Mouse (Mus musculus): Measurements from ENCODE around the gene Acox1. TPM values are rescaled to one million over a fixed set of nuclear protein-coding genes. Genes with fewer than 3 reads are reported as not detected.

Gene Acox1
- total and polyA plus RNA-seq, 3 experiments, result 17.1 to 21.0 (median 20.4) TPM

DNA sequence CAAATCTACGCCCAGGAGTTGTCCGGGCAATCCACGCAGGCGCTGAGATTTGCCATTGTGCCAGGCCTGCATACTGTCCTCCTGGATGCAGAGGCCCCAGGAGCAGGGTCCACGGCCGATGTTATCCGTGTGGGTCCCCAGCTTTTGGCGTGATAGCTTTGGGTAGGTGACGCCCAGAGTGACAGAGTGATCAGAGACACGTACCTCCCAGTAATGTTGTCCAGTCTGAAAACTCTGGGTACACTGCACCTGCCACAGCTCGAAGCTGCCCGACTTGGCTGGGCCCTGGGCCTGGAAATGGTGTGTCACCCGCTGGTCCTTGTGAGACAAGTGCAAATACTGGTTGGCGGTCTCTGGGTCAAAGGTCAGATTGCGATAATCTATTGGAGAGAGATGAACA lies 72.6 kb downstream of the Acox1 start (continued):
- no peak for TF ChIP-seq KAT2A (IDR thresholded peaks at IDR 0.05; ENCODE audit: insufficient replicate concordance, low read length)
- TF ChIP-seq SMC3 (IDR thresholded peaks at IDR 0.05; ENCODE audit: low read depth, low read length), result no peak
- TF ChIP-seq ZNF384 (IDR thresholded peaks at IDR 0.05; ENCODE audit: low read depth, low read length), result no peak

Other genes starting within 250 kb of the Acox1 start
- gene Itgb4, start 224.3 kb downstream of the Acox1 start, total RNA-seq (2012; rRNA removed), result 3.4 and 6.3 TPM in 2 replicates
- 0.09 and 0.42 TPM in 2 replicates for gene Itgb4, start 224.3 kb downstream of the Acox1 start, total RNA-seq (2014; rRNA removed)
- gene Itgb4, start 224.3 kb downstream of the Acox1 start, polyA plus RNA-seq (2012; ENCODE audit: insufficient read length, low read depth), result 0.59 and 0.91 TPM in 2 replicates
- gene Galk1, start 186.3 kb downstream of the Acox1 start, total RNA-seq (2012; rRNA removed), result 340 and 413 TPM in 2 replicates
- gene Galk1, start 186.3 kb downstream of the Acox1 start, total RNA-seq (2014; rRNA removed), result 228 and 263 TPM in 2 replicates
- gene Galk1, start 186.3 kb downstream of the Acox1 start, polyA plus RNA-seq (2012; ENCODE audit: insufficient read length, low read depth), result 293 and 300 TPM in 2 replicates
- gene H3f3b, start 171.1 kb downstream of the Acox1 start, total RNA-seq (2012; rRNA removed), result 340 and 455 TPM in 2 replicates
- 567 and 573 TPM in 2 replicates for gene H3f3b, start 171.1 kb downstream of the Acox1 start, total RNA-seq (2014; rRNA removed)
- gene H3f3b, start 171.1 kb downstream of the Acox1 start, polyA plus RNA-seq (2012; ENCODE audit: insufficient read length, low read depth), result 862 and 889 TPM in 2 replicates
- 22.2 and 24.7 TPM in 2 replicates for gene Unk, start 168.7 kb downstream of the Acox1 start, total RNA-seq (2012; rRNA removed)
- gene Unk, start 168.7 kb downstream of the Acox1 start, total RNA-seq (2014; rRNA removed), result 18.5 and 20.9 TPM in 2 replicates
- gene Unk, start 168.7 kb downstream of the Acox1 start, polyA plus RNA-seq (2012; ENCODE audit: insufficient read length, low read depth), result 30.5 and 35.0 TPM in 2 replicates
- 12.2 and 14.0 TPM in 2 replicates for gene Unc13d, start 121.1 kb downstream of the Acox1 start, total RNA-seq (2012; rRNA removed)
- gene Unc13d, start 121.1 kb downstream of the Acox1 start, total RNA-seq (2014; rRNA removed), result 8.9 and 9.6 TPM in 2 replicates
- 15.7 and 16.8 TPM in 2 replicates for gene Unc13d, start 121.1 kb downstream of the Acox1 start, polyA plus RNA-seq (2012; ENCODE audit: insufficient read length, low read depth)
- gene Wbp2, start 112.0 kb downstream of the Acox1 start, total RNA-seq (2012; rRNA removed), result 27.1 and 30.7 TPM in 2 replicates
- gene Wbp2, start 112.0 kb downstream of the Acox1 start, total RNA-seq (2014; rRNA removed), result 14.0 and 15.2 TPM in 2 replicates
- 70.8 and 97.1 TPM in 2 replicates for gene Wbp2, start 112.0 kb downstream of the Acox1 start, polyA plus RNA-seq (2012; ENCODE audit: insufficient read length, low read depth)
- gene Trim47, start 71.8 kb downstream of the Acox1 start, total RNA-seq (2012; rRNA removed), result 0.21 and 0.38 TPM in 2 replicates
- gene Trim47, start 71.8 kb downstream of the Acox1 start, total RNA-seq (2014; rRNA removed), result 0.21 TPM in 1 of 2 replicates, not detected in the other
- 0.50 TPM in 1 of 2 replicates, not detected in the other for gene Trim47, start 71.8 kb downstream of the Acox1 start, polyA plus RNA-seq (2012; ENCODE audit: insufficient read length, low read depth)
- 2.0 and 2.8 TPM in 2 replicates for gene Trim65, start 67.9 kb downstream of the Acox1 start, total RNA-seq (2012; rRNA removed)
- gene Trim65, start 67.9 kb downstream of the Acox1 start, total RNA-seq (2014; rRNA removed), result 0.66 and 0.81 TPM in 2 replicates
- 1.1 and 1.4 TPM in 2 replicates for gene Trim65, start 67.9 kb downstream of the Acox1 start, polyA plus RNA-seq (2012; ENCODE audit: insufficient read length, low read depth)
- 157 and 159 TPM in 2 replicates for gene Mrpl38, start 60.2 kb downstream of the Acox1 start, total RNA-seq (2012; rRNA removed)
- 95.6 and 109 TPM in 2 replicates for gene Mrpl38, start 60.2 kb downstream of the Acox1 start, total RNA-seq (2014; rRNA removed)
- gene Mrpl38, start 60.2 kb downstream of the Acox1 start, polyA plus RNA-seq (2012; ENCODE audit: insufficient read length, low read depth), result 171 and 188 TPM in 2 replicates
- gene Fbf1, start 30.9 kb downstream of the Acox1 start, total RNA-seq (2012; rRNA removed), result 44.8 and 45.5 TPM in 2 replicates
- gene Fbf1, start 30.9 kb downstream of the Acox1 start, total RNA-seq (2014; rRNA removed), result 23.9 and 26.6 TPM in 2 replicates
- 39.0 and 40.7 TPM in 2 replicates for gene Fbf1, start 30.9 kb downstream of the Acox1 start, polyA plus RNA-seq (2012; ENCODE audit: insufficient read length, low read depth)
- 76.5 and 77.4 TPM in 2 replicates for gene Ten1, start 190 bp downstream of the Acox1 start, total RNA-seq (2012; rRNA removed)
- gene Ten1, start 190 bp downstream of the Acox1 start, total RNA-seq (2014; rRNA removed), result 66.7 and 74.4 TPM in 2 replicates
- 70.4 and 81.8 TPM in 2 replicates for gene Ten1, start 190 bp downstream of the Acox1 start, polyA plus RNA-seq (2012; ENCODE audit: insufficient read length, low read depth)
- 0.17 and 0.21 TPM in 2 replicates for gene Evpl, start 39.0 kb upstream of the Acox1 start, total RNA-seq (2012; rRNA removed)
- 0.09 TPM in 1 of 2 replicates, not detected in the other for gene Evpl, start 39.0 kb upstream of the Acox1 start, total RNA-seq (2014; rRNA removed)
- gene Evpl, start 39.0 kb upstream of the Acox1 start, polyA plus RNA-seq (2012; ENCODE audit: insufficient read length, low read depth), result 0.20 and 0.23 TPM in 2 replicates
- 74.7 and 78.1 TPM in 2 replicates for gene Srp68, start 75.2 kb upstream of the Acox1 start, total RNA-seq (2012; rRNA removed)
- gene Srp68, start 75.2 kb upstream of the Acox1 start, total RNA-seq (2014; rRNA removed), result 49.3 and 53.2 TPM in 2 replicates
- gene Srp68, start 75.2 kb upstream of the Acox1 start, polyA plus RNA-seq (2012; ENCODE audit: insufficient read length, low read depth), result 174 and 184 TPM in 2 replicates
- 0.38 and 0.85 TPM in 2 replicates for gene Galr2, start 81.9 kb upstream of the Acox1 start, total RNA-seq (2012; rRNA removed)
- 0.21 TPM in 1 of 2 replicates, not detected in the other for gene Galr2, start 81.9 kb upstream of the Acox1 start, total RNA-seq (2014; rRNA removed)
- gene Galr2, start 81.9 kb upstream of the Acox1 start, polyA plus RNA-seq (2012; ENCODE audit: insufficient read length, low read depth), result 1.6 and 1.7 TPM in 2 replicates
- gene Exoc7, start 108.2 kb upstream of the Acox1 start, total RNA-seq (2012; rRNA removed), result 34.0 and 42.1 TPM in 2 replicates
- 32.2 and 38.8 TPM in 2 replicates for gene Exoc7, start 108.2 kb upstream of the Acox1 start, total RNA-seq (2014; rRNA removed)
- gene Exoc7, start 108.2 kb upstream of the Acox1 start, polyA plus RNA-seq (2012; ENCODE audit: insufficient read length, low read depth), result 51.8 and 57.6 TPM in 2 replicates
- 0.67 and 2.6 TPM in 2 replicates for gene Foxj1, start 136.4 kb upstream of the Acox1 start, total RNA-seq (2012; rRNA removed)
- gene Foxj1, start 136.4 kb upstream of the Acox1 start, total RNA-seq (2014; rRNA removed), result 2.0 and 3.0 TPM in 2 replicates
- 0.12 and 0.26 TPM in 2 replicates for gene Foxj1, start 136.4 kb upstream of the Acox1 start, polyA plus RNA-seq (2012; ENCODE audit: insufficient read length, low read depth)
- gene Rnf157, start 214.0 kb upstream of the Acox1 start, total RNA-seq (2012; rRNA removed), result 17.2 and 39.3 TPM in 2 replicates
- gene Rnf157, start 214.0 kb upstream of the Acox1 start, total RNA-seq (2014; rRNA removed), result 7.2 and 8.7 TPM in 2 replicates
- gene Rnf157, start 214.0 kb upstream of the Acox1 start, polyA plus RNA-seq (2012; ENCODE audit: insufficient read length, low read depth), result 8.7 and 10.9 TPM in 2 replicates
- gene Ubald2, start 235.0 kb upstream of the Acox1 start, total RNA-seq (2012; rRNA removed), result 321 and 436 TPM in 2 replicates
- 291 and 336 TPM in 2 replicates for gene Ubald2, start 235.0 kb upstream of the Acox1 start, total RNA-seq (2014; rRNA removed)
- 222 and 228 TPM in 2 replicates for gene Ubald2, start 235.0 kb upstream of the Acox1 start, polyA plus RNA-seq (2012; ENCODE audit: insufficient read length, low read depth)